33 mouse cellular contexts compared by ENCODE assay signal in the genomic region with DNA sequence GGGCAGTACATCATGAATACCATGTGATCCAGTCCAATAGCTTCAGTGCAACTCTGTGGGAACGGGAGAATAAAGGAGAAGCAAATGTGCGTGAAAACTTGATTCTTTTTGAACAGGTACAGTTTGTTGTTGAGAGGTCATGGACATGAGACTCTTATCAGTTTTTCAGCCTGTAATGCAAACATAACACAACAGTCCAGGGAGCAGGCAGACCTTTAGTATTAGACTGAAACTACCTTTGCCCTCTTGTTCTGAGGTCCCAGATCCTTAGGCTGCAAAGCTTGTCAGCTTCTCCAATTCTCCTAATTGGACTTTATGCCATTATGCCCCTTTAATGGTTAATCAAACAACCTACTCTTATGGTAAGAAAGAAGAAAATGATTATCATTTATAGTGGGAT.
"Had no signal": no experiment of that assay in that cellular context is flagged by ENCODE, and none has a peak within 500 bp of the region (broad histone marks: within the 10 kb centered on the region; RNA-seq: fewer than 3 reads in every experiment).

No protein-coding gene starts in this region.

- H3K9me3 ChIP-seq: heart, embryonic 10.5 days; heart, embryonic 12.5 days; heart, embryonic 13.5 days; heart, embryonic 15.5 days; hindbrain, embryonic 10.5 days; hindbrain, embryonic 12.5 days; hindbrain, embryonic 13.5 days; hindbrain, embryonic 15.5 days; kidney, embryonic 15.5 days had no signal

- H3K9ac ChIP-seq: heart, embryonic 12.5 days; heart, embryonic 13.5 days; heart, embryonic 15.5 days; hindbrain, embryonic 12.5 days; hindbrain, embryonic 13.5 days; hindbrain, embryonic 14.5 days; hindbrain, embryonic 15.5 days; kidney, embryonic 15.5 days had no signal

- H3K4me3 ChIP-seq: heart, adult 2 months; heart, embryonic 10.5 days; heart, embryonic 12.5 days; heart, embryonic 13.5 days; heart, embryonic 15.5 days; hindbrain, embryonic 10.5 days; hindbrain, embryonic 12.5 days; hindbrain, embryonic 13.5 days; hindbrain, embryonic 15.5 days; kidney, embryonic 15.5 days; layer of hippocampus, adult 2 months had no signal

- DNase-seq: heart, adult 2 months; heart, postnatal 10 days; heart, postnatal 14 days; heart, postnatal 36 days; heart, postnatal 4 days; kidney, adult 11 months; kidney, adult 18-20 months; kidney, adult 2 months; kidney, adult 8-10 months; kidney, adult 9 months; kidney, postnatal 10 days; kidney, postnatal 14 days; kidney, postnatal 25 days; kidney, postnatal 36 days; kidney, postnatal 4 days; layer of hippocampus, adult 9-11 months; layer of hippocampus, postnatal 36 days had no signal

- H3K27me3 ChIP-seq: heart, embryonic 12.5 days; heart, embryonic 13.5 days; heart, embryonic 15.5 days; hindbrain, embryonic 12.5 days; hindbrain, embryonic 13.5 days; hindbrain, embryonic 15.5 days; kidney, embryonic 15.5 days had no signal

- H3K4me2 ChIP-seq: heart, embryonic 11.5 days; heart, embryonic 12.5 days; heart, embryonic 13.5 days; heart, embryonic 15.5 days; hindbrain, embryonic 12.5 days; hindbrain, embryonic 13.5 days; hindbrain, embryonic 14.5 days; hindbrain, embryonic 15.5 days; kidney, embryonic 15.5 days had no signal

- H3K4me1 ChIP-seq: heart, embryonic 10.5 days; heart, embryonic 12.5 days; heart, embryonic 13.5 days; heart, embryonic 15.5 days; hindbrain, embryonic 10.5 days; hindbrain, embryonic 12.5 days; hindbrain, embryonic 13.5 days; hindbrain, embryonic 15.5 days; kidney, embryonic 15.5 days had no signal

- H3K36me3 ChIP-seq: heart, embryonic 10.5 days; heart, embryonic 12.5 days; heart, embryonic 13.5 days; heart, embryonic 15.5 days; hindbrain, embryonic 10.5 days; hindbrain, embryonic 12.5 days; hindbrain, embryonic 13.5 days; hindbrain, embryonic 15.5 days; kidney, embryonic 15.5 days had no signal

- H3K27ac ChIP-seq: heart, adult 2 months; heart, embryonic 10.5 days; heart, embryonic 13.5 days; heart, embryonic 15.5 days; hindbrain, embryonic 10.5 days; hindbrain, embryonic 12.5 days; hindbrain, embryonic 13.5 days; hindbrain, embryonic 14.5 days; hindbrain, embryonic 15.5 days; hindbrain, postnatal 0 days; kidney, embryonic 15.5 days; kidney, postnatal 0 days; layer of hippocampus, adult 2 months had no signal

- ATAC-seq: hindbrain, embryonic 16.5 days; hindbrain, postnatal 0 days; inflammation-experienced regulatory T-cells, adult 6 months had no signal
